Mouse (Mus musculus): ENCODE results near the gene Opn3.

Opn3 gene

DNA sequence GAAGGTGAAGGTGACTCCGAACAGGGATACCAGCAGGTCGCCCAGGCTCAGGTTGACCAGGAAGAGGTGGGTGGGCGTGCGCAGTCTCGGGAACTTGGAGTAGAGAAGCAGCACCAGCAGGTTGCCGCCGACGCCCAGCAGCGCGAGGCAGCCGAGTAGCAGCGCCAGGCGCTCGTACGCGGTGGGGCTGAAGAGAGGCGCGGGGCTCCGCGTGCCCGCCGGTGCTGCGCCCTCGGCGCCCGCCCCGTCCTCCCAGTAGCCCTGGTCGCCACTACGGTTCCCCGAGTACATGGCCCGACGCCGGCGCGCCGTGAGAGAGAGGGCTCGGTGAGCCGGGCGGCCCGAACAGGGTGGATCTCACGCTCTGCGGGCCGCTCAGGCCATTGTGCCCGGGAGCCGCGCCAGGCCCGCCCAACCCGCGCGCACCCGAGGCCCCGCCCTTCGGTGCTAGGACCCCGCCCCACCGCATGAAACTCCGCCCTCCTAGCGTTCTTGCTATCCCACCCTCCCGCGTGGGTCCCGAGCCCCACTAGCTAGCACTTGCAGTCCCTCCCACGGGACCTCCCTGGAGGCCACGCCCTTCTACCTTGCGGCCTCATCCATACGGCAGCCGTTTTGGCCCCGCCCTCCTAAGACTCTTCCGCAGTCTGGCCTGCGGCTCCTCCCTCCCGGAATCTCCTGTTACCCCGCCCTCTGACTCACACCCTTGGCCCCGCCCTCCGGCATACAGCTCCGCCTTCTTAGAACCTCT is at the start of gene Opn3, which contains the start of gene Chml:
Gene Opn3 (minus strand): TSS at position 531 of the 751 bp plus-strand sequence.
Gene Chml (minus strand): TSS at position 656 of the 751 bp plus-strand sequence.
- peak; percentile 100 for DNase-seq (ENCODE audit: low spot score in 2 of 2)

DNA sequence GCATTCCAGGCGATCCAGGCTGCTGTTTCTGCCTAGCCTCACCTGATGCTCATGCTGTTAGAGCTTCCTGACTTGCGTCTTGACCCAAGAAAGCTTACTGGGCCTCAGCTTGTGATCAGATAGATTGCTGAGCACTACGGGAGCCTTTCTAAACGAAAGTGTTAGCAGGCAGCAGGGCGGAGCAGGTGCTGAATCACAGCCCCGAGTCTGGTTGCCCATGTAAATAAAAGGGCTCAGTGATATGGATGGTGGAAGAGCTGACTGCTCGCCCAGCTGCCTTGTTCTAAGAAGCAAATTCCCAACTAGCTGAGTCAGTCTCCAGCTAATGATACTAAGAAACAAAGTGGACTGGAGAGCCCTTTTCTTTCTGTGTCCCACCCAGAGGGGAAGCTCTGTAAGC is 33.2 kb upstream of the Opn3 start:
- no peak for DNase-seq (ENCODE audit: low spot score in 2 of 2)

DNA sequence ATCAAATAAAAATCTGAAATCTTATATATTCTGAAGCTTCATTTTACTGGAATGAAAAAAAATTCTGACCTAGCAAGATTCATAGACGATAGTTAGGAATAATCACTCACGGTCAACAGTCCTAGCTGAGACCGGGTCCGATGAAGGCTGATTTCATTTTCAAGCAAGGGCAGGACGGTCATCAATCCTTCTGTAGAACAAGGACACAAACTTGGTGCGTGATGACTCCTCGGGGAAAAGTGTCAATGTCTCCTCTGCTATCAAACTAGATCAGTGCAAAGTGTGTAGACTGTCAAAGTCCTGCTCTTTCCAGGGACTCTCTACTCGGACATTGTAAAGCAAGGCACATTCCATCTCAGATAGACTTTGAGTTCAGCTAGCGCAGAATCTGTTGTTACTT is 24.3 kb upstream of the Opn3 start:
- no peak for DNase-seq (ENCODE audit: low spot score in 2 of 2)

DNA sequence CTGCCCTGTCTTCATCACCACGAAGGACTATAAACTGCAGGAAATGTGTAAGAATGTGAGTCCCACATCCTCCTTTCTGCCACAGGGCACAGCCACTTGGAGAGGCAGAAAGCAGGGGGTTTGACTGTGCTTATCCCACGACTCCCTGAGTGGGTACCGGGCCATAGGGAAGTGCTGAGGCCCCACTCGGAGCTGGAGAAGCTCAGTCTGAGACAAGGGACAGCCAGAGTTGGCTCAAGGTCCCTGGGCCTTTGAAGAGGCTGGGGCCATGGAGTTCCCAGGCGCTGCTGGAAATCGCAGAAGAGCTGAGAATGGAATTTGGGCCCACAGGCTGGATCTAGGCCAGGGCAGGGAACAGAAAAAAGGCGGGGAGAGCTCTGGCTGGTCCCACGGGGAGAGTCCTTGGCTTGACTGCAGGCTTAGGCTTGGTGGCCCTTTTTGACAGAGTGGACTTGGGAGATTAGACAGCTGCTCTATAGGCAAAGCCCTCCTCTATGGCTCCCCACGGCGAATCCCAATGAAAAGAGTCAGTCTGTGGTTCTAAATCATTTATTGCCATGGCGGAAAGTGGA is 19.8 kb upstream of the Opn3 start:
- DNase-seq (ENCODE audit: low spot score in 2 of 2): no peak

DNA sequence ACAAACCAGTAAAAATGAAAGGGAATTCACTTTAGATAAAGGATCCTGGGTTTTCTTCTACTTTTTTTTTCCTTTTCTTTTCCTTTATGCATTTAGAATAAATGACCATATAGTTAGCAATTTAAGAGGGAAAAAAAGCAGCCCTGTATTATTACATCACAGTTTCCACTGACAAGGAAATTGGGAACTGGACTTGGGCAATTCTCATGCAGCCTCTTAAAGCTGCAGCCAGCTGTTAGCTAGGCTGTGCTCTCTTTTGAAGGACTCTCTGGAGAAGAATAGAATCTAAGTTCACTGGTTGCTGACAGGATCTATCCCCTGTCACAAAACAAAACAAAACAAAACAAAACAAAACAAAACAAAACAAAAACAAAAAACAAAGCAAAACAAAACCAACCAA is 15.4 kb upstream of the Opn3 start:
- no peak for DNase-seq (ENCODE audit: low spot score in 2 of 2)

DNA sequence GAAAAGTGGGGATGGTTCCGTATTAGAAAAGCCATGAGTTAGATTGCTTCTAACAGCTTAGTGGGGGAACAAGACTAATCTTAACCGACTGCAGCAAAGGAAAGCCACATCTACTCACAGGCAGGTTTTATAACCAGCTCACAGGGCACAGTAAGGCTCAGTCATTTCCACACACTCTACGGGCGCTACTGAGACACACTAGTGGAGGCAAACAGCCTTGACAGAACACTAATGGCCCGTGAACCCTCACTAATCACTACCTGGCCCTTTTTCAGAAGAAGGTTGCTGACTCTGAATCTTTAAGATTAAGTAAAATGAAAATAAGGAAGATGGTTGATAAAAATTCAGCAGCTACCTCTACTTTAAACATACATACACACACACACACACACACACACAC is 15.0 kb upstream of the Opn3 start:
- no peak for DNase-seq (ENCODE audit: low spot score in 2 of 2)

DNA sequence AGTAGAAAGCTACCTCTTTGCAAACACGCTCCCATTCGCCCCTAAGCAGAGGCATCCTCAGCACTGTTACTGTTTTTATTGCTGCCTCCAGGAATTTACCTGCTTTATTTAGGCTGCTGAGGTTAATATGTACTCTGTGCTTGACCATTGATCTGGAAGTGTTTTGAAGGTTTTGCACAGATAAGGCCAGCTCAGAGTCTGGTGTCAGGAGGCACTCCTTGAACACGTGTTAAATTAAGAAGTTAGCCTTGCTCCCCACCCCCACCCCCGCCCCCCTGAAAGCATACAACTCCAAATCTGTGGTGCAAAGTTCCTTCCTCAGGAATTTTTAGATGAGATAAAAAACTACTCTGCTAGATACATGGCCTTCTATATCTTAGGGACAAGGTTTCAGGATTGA is 8.6 kb upstream of the Opn3 start:
- DNase-seq (ENCODE audit: low spot score in 2 of 2): no peak

DNA sequence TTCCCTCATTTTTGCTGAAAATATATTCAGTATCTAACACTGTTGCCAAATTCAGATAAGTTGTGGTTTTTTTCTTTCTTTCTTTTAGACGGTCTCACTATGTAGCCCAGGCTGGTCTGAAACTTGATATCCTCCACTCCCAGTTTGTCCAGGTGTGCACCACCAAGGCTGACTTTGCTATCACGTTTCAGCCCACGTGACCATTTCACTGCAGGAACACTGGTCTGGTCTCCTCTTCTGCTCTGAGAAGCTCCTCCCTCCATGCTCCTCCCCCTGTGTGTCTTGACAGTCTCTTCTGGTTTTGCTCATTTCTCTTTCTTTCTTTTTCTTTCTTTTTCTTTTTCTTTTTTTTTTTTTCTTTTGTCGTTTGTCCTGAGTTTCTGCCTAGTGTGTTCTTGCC is 7.2 kb upstream of the Opn3 start:
- no peak for DNase-seq (ENCODE audit: low spot score in 2 of 2)

DNA sequence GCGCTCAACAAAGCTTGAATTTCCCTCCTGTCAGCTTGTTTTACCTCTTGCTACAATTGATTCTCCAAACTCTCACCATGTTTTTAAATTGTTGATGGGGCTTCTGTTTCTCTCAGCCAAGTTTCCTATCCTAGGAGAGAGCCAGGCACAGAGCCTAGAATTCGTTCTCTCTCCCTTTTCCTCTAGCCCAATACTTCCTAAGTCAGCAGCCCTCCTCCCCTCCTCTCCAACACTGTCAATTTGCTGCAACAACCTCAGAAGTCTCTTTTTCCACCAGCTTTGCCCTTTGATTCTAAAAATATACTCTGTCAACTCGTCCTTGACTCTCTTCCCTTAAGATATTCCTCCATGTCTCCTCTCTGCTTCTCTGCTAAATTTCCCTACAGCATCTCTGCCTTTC is 6.8 kb upstream of the Opn3 start:
- DNase-seq (ENCODE audit: low spot score in 2 of 2): no peak

DNA sequence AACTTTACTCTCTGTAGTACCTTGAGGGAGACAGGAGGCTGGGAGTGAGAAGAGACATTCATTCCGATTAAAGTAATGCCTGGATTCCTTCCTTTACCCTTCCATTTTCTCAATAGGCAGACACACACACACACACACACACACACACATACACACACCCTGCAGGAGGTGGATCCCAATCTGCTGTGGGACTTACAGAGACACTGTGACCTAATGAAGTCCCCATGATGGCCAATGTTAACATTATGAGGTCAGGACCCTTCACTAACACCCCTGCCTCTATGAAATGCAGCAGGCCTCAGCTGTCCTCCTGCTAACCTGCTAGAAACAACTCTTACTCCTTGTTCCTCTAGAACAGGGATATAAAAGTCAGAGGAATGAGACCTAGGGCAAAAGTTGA is 5.7 kb upstream of the Opn3 start, which contains the start of gene Wdr64:
Gene Wdr64 (plus strand): TSS at position 301 of the 400 bp plus-strand sequence.
- DNase-seq (ENCODE audit: low spot score in 2 of 2): no peak

DNA sequence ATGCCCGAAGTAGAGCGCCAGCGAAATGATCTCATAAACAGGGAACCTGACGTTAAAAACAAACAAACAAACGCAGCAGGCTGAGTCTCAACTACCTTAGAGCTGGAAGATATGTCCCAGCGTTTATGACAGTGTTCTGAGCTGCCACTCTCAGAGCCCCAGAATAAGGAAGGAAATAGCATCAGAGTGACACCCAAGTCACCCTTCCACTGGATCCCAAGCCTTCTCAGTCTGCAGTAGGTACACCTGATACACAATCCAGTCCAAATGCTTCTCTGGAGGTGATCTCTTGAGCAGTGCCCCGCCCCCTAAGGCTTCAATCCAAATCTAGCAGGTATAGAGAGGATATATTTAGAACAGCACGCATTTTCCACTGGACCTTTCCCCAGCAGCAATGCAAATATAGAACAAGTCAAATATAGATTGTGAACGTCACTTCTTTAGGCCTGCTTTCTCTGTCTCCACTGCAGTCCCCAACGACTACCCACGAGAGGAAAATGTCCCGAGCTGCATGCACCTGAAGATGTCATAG is 919 bp upstream of the Opn3 start:
- DNase-seq (ENCODE audit: low spot score in 2 of 2): no peak

DNA sequence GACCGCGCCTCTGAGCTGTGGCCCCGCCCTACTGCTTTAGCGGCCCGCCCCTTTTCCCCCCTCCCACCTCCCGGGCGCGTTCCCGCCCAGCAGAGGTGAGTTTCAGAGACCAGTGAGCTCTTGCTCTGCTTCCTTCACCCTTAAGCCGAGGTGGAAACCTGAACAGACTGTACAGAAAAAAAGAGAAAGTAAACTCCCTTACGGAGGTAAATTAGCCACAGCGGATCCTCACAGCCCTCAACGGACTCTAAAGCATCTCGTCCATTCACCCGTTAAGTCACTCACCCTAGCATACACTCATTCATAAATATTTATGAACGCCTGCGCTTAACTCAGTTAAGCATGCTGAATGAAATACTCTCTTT is 403 bp upstream of the Opn3 start:
- DNase-seq (ENCODE audit: low spot score in 2 of 2): no peak

DNA sequence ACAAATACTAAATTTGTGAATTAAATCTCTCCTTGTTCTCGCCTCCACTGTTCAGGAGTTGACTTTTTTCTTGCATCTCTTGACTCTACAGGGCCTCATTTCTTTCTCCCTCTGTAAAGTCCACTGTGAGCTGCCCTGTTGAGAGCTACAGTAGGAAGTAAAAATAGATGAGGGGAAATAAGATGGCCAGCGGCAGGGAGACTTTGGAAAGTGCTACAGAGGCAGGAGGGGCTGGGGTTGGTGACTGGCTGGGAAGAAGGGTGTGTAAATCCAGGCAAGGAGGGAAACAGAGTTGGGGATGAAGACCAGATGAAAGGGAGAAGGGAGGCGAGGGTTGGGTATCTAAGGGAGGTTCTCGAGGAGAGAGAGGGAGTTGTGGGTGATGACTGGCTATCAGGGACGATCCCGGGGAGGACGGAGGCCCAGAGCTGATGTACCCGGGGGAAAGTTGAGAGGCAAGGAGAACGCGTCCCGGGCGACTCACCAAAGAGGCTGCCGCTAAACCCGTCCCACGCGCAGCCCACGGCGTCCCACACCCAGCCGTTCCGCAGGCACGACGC is 810 bp downstream of the Opn3 start:
- no peak for DNase-seq (ENCODE audit: low spot score in 2 of 2)

DNA sequence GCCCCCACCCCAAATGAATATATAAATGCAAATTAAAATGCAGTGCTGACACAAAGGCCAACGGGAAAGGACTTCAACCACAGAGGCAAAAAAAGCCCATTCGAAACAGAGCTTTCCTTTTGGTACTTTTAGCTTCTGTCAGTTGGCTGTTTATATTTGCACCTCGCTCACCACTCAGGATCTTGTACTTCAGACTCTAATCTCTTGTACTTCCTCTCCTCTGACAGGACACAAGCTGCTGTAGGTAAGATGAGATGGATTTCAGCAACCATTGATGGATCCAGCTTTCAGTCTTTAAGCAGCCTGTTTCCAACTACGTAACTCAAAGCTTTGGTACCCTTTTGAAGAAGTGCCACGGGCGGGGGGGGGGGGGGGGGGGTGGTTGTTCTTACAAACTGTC is 11.6 kb downstream of the Opn3 start:
- DNase-seq (ENCODE audit: low spot score in 2 of 2): no peak

DNA sequence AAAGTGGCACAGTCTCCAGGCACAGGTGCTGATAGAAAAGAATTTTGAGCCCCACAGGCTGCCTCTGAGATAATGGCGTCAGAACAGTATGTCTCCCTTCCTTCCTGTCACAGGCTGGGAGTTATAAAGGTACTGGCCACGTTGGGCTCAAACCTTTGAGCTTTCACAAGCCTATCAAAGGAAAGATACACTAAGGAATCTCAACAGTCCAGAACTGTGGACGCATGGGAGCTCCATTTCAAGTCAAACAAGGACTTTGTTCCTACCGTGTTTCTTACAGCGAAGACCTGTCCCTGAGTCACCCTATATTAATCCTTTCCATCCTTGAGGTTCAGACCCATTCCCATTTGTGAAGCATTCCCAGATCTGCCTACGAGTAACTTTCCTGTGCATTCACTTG is 15.1 kb downstream of the Opn3 start:
- no peak for DNase-seq (ENCODE audit: low spot score in 2 of 2)

DNA sequence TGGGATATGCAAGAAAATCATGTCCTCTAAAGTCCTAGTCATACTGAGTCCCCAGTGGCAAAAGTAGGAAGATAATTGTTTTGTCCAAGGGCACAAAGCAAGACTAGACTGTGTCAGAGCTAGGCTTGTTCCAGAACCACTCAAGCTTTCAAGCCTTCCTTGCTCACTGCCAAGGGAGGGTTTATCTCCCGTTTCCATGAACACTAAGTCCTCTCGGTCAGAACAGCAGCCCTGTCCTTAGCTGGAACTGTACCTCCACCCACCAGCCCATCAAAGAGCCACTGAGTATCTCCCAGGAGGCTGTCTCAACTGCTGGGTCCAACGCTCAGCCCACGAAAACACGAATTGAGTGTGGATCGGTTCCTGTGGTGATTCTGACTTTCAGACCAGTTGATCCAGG is 17.5 kb downstream of the Opn3 start:
- no peak for DNase-seq (ENCODE audit: low spot score in 2 of 2)

DNA sequence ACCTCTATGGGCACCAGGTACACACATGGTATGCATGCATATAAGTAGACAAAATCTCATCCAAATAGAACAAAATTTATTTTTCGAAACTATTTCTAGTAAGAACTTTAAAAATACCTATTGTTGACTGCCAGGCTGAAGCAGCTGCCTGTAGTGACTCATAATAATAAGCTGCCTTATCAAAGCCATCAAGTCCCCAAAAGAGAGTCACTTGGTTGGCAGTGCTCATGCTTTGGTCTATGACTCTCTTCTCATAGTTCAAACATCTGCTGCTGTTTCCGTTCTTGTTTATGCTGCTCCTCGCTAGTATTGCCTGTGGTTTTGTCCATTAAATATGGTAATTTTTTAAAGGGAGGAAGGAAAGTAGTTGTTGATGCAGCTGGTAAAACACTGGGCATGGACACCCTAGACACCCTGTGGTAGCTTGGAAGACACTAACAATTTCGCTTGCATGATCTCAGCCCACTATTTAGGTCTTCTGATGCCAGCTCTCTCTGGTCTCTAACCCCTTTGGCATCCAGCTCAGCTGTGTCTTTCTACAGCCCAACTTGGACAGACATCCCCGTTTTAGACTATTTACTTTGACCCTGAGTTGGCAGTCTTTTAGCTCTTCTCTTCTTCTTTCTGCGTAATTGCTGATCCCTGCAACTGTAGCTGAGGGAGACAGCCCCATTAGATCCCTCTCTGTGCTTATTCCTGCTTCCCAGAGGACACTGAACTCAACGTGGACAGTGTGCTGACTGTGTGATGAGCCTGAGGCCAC is 18.8 kb downstream of the Opn3 start:
- DNase-seq (ENCODE audit: low spot score in 2 of 2): no peak

DNA sequence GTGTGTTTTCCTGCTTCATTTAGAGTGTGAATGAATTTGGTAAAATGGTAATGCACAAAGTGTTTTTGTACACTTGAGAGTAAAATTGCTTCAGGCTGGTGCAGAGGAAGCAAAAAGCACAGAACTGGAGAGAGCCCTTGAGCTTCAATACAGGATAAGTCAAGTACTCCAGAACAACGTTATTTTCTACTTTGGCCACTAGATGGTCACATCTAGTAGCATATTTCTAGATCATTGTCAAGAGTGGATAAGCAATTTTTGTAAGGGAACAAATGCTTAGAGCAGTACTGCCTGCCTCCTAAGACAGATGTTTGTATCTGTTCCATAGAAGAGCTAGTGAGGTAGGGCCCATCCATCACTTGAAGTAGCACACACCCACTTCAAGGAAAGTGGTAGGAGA is 20.9 kb downstream of the Opn3 start:
- DNase-seq (ENCODE audit: low spot score in 2 of 2): no peak

DNA sequence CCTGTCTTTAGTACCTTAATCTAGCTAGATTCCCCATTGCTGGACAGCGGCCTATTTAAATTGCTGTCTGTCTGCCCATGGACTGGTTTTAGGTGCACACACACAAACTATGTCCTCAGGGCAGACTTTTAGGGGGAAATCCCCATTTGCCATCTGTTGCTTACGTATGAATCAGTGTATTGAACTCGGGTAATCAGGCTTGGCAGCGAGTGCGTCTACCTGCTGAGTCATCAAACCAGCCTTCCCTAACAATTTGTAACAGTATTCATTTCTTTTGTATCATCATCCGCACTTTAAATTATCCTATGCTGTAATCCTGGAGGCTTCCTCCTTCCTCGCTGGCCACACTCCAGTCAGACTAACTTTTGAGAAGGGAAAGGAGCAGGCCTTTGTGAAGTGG is 22.5 kb downstream of the Opn3 start:
- DNase-seq (ENCODE audit: low spot score in 2 of 2): no peak

DNA sequence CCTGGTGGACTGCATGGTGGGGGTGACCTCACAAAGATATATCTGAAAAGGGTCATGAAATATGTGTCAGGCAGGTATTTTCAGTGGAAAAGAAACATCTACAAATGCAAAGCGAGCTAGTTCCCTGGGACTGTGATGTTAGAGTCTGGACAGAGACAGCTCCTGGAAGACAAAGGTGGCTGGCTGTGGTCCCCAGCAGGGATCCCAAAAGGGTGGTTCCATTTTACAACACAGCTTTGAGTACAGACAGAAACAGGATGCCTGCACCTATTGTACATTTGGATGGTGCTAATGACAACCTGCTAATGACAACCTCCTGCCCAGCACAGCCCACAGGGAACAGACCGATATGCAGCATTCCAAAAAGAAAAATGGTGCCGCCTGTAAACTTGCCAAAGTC is 23.1 kb downstream of the Opn3 start:
- no peak for DNase-seq (ENCODE audit: low spot score in 2 of 2)

DNA sequence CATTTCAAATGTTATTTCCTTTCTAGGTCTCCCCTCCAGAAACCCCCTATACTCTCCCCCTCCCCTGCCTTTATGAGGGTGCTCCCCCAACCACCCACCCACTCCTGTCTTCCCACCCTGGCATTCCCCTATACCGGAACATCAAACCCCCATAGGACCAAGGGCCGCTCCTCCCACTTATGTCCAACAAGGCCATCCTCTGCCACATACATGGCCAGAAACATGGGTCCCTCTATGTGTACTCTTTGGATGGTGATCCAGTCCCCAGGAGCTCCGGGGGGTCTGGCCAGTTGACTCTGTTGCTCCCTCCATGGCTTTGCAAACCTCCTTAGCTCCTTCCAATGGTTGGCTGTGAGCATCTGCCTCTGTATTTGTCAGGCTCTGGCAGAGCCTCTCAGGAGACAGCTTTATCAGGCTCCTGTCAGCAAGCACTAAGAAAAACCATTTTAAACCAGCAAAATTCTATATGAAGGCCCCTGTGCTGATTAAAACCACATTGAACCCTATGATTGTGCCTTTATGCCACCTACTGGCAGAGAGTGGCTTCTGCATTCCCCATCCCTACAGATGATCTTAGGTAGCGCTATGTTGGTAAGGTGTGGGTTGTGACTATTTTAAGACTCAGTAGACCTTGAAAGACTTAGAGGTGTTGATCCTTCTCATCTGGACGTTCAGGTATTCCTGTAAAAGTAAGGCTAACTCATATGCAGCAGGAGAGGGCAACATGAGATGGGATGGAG is 23.7 kb downstream of the Opn3 start:
- peak; percentile 56 to 58 for DNase-seq (ENCODE audit: low spot score in 2 of 2)

DNA sequence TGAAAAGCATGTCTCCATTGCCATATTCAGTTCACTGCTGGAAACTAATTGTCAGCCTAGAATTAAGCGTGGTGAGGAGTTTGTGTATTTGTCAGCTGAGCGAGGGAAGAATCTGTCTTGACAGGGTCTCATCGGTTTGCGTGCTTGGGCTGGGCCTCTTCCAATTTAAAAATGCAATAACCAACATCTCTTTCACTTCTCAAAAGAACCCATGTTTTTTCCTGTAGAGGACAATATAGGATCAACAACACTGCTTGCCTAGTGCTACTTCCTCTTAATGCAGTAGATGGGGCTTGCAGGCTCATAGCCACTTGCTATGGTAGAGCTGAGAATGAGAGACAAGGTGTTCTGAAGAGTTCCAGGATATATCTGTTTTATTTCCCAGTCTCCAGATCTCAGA is 32.7 kb downstream of the Opn3 start:
- DNase-seq (ENCODE audit: low spot score in 2 of 2): peak; percentile 67 to 75

Measured in spleen, postnatal 36 days (tissue).